Mouse (Mus musculus): ENCODE measurements at regions not wholly inside any gene's neighbourhood (a gene's known extent, or its start where the extent isn't known, plus 50 kb on each side); places are given as distances from the start of the nearest gene placed in this dataset.
A peak's percentile ranks its signal among the peaks of the same experiment; 100 is the strongest.

DNA sequence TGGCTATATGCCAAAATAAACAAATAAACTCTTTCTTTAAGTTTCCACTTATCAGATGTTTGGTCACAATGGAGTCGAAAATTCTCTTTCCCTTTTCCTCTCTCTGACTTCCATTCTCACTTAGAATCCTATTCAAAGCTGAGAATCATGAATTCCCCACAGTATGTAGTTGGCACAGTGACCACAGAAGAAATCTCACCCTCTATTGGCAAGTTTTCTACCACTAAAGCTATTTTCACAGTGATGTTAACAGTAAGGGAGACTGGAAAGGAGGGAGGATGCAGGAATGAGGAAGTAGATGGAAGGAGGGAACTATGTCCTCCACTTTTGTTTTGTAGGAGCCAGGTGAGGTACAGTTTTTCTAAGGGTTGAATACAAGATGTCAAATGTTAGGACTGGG is 431.2 kb upstream of the Tbl1xr1 start:
- Histone ChIP-seq H3K4me2 (ENCODE audit: low read length) (no peak overlapping the region), H3K4me1 (replicated peaks; ENCODE audit: control insufficient read depth, insufficient read depth, low read length) (no peaks in the 10 kb centered on the region; the same call in 1 of the 2 replicates), H3K9ac (replicated peaks; ENCODE audit: low read depth, low read length) (no peak overlapping the region), H3K27me3 (replicated peaks; ENCODE audit: control insufficient read depth, insufficient read depth, low read length) (no peaks in the 10 kb centered on the region), H3K9me3 (ENCODE audit: control insufficient read depth, low read length) (no peaks in the 10 kb centered on the region), H3K36me3 (ENCODE audit: control insufficient read depth, insufficient read depth) (no peaks in the 10 kb centered on the region), H3K27ac (ENCODE audit: low read length) (no peak overlapping the region), H3K4me3 (replicated peaks; ENCODE audit: low read length) (no peak overlapping the region)
- WGBS: 57% methylated on average over 1 of the region's 1 CpGs
- no peak for ATAC-seq

DNA sequence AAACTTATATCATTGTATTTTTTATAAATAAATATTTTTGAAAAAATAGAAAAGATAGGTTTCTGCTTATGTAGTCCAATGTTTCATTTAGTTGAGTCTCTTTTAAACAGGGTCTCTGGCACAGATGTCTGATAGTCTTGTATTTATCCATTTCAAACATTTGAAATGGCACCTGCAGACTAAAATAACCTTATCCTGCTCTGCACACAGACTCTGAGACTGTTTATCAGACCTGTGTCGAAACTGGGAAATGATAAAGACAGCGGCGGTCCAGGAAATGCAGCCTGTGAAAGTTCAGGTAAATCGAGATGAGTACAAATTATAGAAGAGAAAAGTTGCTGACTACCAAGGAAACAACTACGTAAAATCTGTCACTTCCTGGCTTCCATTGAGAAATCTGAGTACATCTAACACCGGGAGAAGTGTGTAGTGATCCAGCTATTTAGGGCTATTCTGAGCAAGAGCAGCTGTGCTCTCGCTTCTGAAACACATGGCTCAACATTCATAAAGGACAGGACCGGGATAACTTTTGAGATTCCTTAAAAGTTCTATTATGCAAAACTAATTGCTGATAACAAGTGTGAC is 426.5 kb upstream of the Tbl1xr1 start:
- Histone ChIP-seq H3K4me1 (replicated peaks; ENCODE audit: control insufficient read depth, insufficient read depth, low read length) (no peaks in the 10 kb centered on the region; the same call in 1 of the 2 replicates), H3K4me2 (ENCODE audit: low read length) (no peak overlapping the region), H3K9ac (replicated peaks; ENCODE audit: low read depth, low read length) (no peak overlapping the region), H3K27ac (ENCODE audit: low read length) (no peak overlapping the region), H3K4me3 (replicated peaks; ENCODE audit: low read length) (no peak overlapping the region), H3K27me3 (replicated peaks; ENCODE audit: control insufficient read depth, insufficient read depth, low read length) (no peaks in the 10 kb centered on the region), H3K36me3 (ENCODE audit: control insufficient read depth, insufficient read depth) (no peaks in the 10 kb centered on the region), H3K9me3 (ENCODE audit: control insufficient read depth, low read length) (no peaks in the 10 kb centered on the region)
- ATAC-seq: no peak
- WGBS: 83% methylated on average over 8 of the region's 8 CpGs

DNA sequence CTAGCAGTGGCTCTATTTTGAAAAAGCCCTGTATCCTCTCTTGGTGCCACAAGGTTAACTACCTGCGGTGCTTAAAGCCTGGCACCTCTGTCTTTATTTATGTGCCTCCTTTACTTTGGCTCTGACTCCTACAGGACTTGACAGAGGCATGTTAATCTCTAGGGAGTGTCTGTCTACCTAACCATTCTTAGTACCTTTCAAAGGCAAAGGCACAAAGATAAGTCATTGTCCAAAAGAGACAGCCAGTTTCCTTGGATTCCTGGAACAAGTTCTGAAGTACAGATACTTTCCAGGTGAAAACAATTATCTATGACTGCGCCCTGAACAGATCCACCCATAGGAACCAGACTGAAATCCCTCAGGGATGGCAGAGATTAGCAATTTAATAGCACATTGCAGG is 421.2 kb upstream of the Tbl1xr1 start:
- no peak overlapping the region for H3K4me3 ChIP-seq (replicated peaks; ENCODE audit: low read length)
- no peaks in the 10 kb centered on the region for H3K4me1 ChIP-seq (replicated peaks; ENCODE audit: control insufficient read depth, insufficient read depth, low read length)
- no peaks in the 10 kb centered on the region for H3K36me3 ChIP-seq (ENCODE audit: control insufficient read depth, insufficient read depth)
- no peak overlapping the region for H3K27ac ChIP-seq (ENCODE audit: low read length)
- no peak for ATAC-seq
- no peak overlapping the region for H3K9ac ChIP-seq (replicated peaks; ENCODE audit: low read depth, low read length)
- WGBS: 87% methylated on average over 2 of the region's 2 CpGs
- H3K27me3 ChIP-seq (replicated peaks; ENCODE audit: control insufficient read depth, insufficient read depth, low read length): no peaks in the 10 kb centered on the region
- H3K9me3 ChIP-seq (ENCODE audit: control insufficient read depth, low read length): peaks cover 4% of the 10 kb centered on the region; the same call in 1 of the 2 replicates
- H3K4me2 ChIP-seq (ENCODE audit: low read length): no peak overlapping the region

DNA sequence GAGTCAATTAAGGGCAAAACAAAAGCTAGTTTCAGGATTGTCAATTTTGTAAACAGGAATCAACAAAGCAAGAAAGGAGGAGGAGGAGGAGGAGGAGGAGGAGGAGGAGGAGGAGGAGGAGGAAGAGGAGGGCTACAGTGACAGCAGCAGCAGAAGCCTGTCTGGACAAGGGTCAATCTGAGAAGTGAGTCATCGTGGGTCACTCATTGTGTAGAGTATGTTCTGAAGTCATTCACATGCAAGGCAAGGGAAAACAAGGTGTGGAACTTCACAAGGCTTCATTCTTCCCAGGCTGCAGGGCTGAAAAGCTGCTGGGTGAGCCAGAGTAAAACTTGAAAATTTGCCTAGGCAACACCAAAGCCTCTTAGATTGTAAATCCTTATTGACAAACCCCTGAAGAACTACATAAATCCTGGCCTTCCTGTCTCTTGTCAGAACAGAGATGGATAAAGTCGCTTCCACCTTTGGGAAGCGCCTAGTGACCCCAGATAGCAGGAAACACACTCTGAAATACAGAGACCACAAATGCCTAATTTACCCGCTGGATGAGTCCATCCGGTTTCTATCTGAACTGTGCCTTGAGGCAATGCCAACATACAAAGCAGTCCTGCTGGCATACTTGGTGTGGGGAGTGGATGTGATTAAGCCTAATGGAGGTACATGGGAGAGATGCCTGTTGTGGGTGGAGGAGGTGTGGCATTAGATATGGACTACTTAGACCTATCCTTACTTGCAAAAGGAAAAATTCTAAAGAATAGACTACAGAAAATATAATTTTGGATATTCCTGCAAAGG is 408.9 kb upstream of the Tbl1xr1 start:
- ATAC-seq: 0 out of 2 replicates have a peak, but pooled peaks have one; percentile 43

DNA sequence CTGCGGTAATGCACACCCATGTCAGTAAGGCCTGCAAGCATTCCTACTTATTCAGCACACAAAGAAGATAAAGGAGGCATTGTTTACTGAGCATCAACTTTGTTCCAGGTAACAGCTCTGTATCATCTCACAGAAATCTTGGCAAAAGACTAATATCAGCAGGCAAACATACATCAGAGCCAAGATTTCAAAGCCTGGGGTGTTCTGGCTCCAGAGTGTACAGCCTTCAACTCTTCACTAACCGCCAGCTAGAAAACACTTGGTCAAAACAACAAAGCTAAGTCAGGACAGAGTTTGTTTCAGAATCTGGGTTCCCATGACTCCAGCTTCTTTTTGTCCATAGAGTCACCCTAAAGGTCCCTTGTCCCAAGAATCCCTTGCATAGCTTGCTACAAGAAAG is 404.6 kb upstream of the Tbl1xr1 start:
- Histone ChIP-seq H3K4me3 (replicated peaks; ENCODE audit: low read length) (no peak overlapping the region), H3K4me2 (ENCODE audit: low read length) (no peak overlapping the region), H3K9me3 (ENCODE audit: control insufficient read depth, low read length) (no peaks in the 10 kb centered on the region), H3K36me3 (ENCODE audit: control insufficient read depth, insufficient read depth) (no peaks in the 10 kb centered on the region), H3K27ac (ENCODE audit: low read length) (no peak overlapping the region), H3K9ac (replicated peaks; ENCODE audit: low read depth, low read length) (no peak overlapping the region), H3K4me1 (replicated peaks; ENCODE audit: control insufficient read depth, insufficient read depth, low read length) (0 out of 2 replicates have a peak, but pooled peaks cover 2% of the 10 kb centered on the region), H3K27me3 (replicated peaks; ENCODE audit: control insufficient read depth, insufficient read depth, low read length) (no peaks in the 10 kb centered on the region)
- peak; percentile 34; the same call in 1 of the 2 replicates for ATAC-seq
- 34% methylated on average over 2 of the region's 2 CpGs for WGBS

More for the DNA sequence above, 408.9 kb upstream of the Tbl1xr1 start:
- H3K4me3 ChIP-seq (replicated peaks; ENCODE audit: low read length): no peak overlapping the region
- H3K27ac ChIP-seq (ENCODE audit: low read length): no peak overlapping the region
- no peaks in the 10 kb centered on the region for H3K36me3 ChIP-seq (ENCODE audit: control insufficient read depth, insufficient read depth)
- H3K27me3 ChIP-seq (replicated peaks; ENCODE audit: control insufficient read depth, insufficient read depth, low read length): no peaks in the 10 kb centered on the region
- 0 out of 2 replicates have a peak, but pooled peaks cover 2% of the 10 kb centered on the region for H3K9me3 ChIP-seq (ENCODE audit: control insufficient read depth, low read length)
- H3K4me2 ChIP-seq (ENCODE audit: low read length): no peak overlapping the region
- no peak overlapping the region for H3K9ac ChIP-seq (replicated peaks; ENCODE audit: low read depth, low read length)
- 0 out of 2 replicates have a peak, but pooled peaks cover under 1% of the 10 kb centered on the region for H3K4me1 ChIP-seq (replicated peaks; ENCODE audit: control insufficient read depth, insufficient read depth, low read length)
- WGBS: 51% methylated on average over 5 of the region's 5 CpGs

DNA sequence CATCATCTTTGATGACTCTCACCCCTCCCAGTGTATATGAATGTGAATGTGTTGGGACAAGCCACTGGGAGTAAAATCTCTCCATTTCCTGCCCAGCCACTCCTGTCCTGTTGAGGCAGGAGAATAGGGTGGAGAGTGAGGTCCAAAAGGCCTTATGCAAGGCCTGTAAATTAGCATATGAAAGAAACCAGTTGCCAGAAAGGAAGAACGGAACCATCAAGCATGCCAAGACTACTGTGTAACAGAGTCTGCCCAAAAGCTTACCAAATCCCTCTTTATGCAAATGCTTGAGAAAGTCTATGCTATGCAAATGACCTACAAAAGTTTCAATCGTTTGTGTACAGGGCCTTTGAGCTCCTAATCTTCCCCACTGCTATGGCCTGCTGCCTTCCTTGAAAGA is 404.0 kb upstream of the Tbl1xr1 start:
- H3K27ac ChIP-seq (ENCODE audit: low read length): no peak overlapping the region
- WGBS: 12% methylated on average over 2 of the region's 2 CpGs
- H3K4me2 ChIP-seq (ENCODE audit: low read length): no peak overlapping the region

DNA sequence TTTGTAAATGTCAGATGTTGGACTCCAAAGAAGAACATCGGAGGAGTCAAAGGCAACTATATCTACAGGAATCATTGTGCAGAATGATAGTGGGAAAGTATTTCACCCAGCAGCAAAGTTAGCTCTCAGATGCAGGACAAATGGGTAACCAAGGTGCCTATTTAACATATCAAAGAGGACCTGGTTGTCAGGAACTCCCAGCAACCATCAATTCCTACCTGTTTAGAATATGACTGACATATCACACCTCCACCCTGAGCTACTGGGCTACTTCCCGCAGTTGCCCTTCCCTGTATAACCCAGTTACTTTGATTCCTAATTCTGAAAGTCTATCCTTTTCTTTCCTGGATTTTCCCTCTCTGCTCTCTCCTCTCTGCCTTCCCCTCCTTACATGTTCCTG is 403.0 kb upstream of the Tbl1xr1 start:
- no peak overlapping the region for H3K4me3 ChIP-seq (replicated peaks; ENCODE audit: low read length)
- no peaks in the 10 kb centered on the region for H3K27me3 ChIP-seq (replicated peaks; ENCODE audit: control insufficient read depth, insufficient read depth, low read length)
- H3K4me1 ChIP-seq (replicated peaks; ENCODE audit: control insufficient read depth, insufficient read depth, low read length): 0 out of 2 replicates have a peak, but pooled peaks cover 2% of the 10 kb centered on the region
- ATAC-seq: no peak
- H3K9me3 ChIP-seq (ENCODE audit: control insufficient read depth, low read length): no peaks in the 10 kb centered on the region
- no peak overlapping the region for H3K27ac ChIP-seq (ENCODE audit: low read length)
- H3K9ac ChIP-seq (replicated peaks; ENCODE audit: low read depth, low read length): no peak overlapping the region
- no peak overlapping the region for H3K4me2 ChIP-seq (ENCODE audit: low read length)
- 90% methylated on average over 2 of the region's 2 CpGs for WGBS
- H3K36me3 ChIP-seq (ENCODE audit: control insufficient read depth, insufficient read depth): no peaks in the 10 kb centered on the region

More for the DNA sequence above, 404.0 kb upstream of the Tbl1xr1 start:
- H3K9me3 ChIP-seq (ENCODE audit: control insufficient read depth, low read length): no peaks in the 10 kb centered on the region
- H3K9ac ChIP-seq (replicated peaks; ENCODE audit: low read depth, low read length): no peak overlapping the region
- ATAC-seq: peak; percentile 97
- no peak overlapping the region for H3K4me3 ChIP-seq (replicated peaks; ENCODE audit: low read length)
- no peaks in the 10 kb centered on the region for H3K27me3 ChIP-seq (replicated peaks; ENCODE audit: control insufficient read depth, insufficient read depth, low read length)
- H3K36me3 ChIP-seq (ENCODE audit: control insufficient read depth, insufficient read depth): no peaks in the 10 kb centered on the region
- 0 out of 2 replicates have a peak, but pooled peaks cover 2% of the 10 kb centered on the region for H3K4me1 ChIP-seq (replicated peaks; ENCODE audit: control insufficient read depth, insufficient read depth, low read length)

DNA sequence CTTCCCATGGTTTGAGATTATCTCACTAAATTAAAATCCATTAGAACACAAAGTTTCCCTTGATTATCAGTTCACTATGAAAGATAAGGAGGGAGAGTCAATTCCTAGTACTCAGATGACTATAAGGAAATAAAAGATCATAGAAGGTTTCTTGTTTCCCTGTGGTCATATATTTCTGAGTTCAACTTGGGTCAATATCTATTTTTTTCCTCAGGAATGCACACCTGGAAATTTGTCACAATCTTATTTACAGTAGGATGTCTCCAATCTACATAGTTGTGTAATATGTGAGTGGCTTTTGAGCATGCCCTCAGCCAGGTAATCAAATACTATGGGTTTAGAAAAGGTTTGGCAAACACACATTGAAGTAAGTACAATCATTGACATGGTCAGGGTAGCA is 398.2 kb upstream of the Tbl1xr1 start:
- ATAC-seq: no peak
- no peaks in the 10 kb centered on the region for H3K9me3 ChIP-seq (ENCODE audit: control insufficient read depth, low read length)
- H3K4me3 ChIP-seq (replicated peaks; ENCODE audit: low read length): no peak overlapping the region
- no peaks in the 10 kb centered on the region for H3K36me3 ChIP-seq (ENCODE audit: control insufficient read depth, insufficient read depth)
- no peak overlapping the region for H3K27ac ChIP-seq (ENCODE audit: low read length)
- no peak overlapping the region for H3K9ac ChIP-seq (replicated peaks; ENCODE audit: low read depth, low read length)
- no peaks in the 10 kb centered on the region for H3K27me3 ChIP-seq (replicated peaks; ENCODE audit: control insufficient read depth, insufficient read depth, low read length)
- H3K4me1 ChIP-seq (replicated peaks; ENCODE audit: control insufficient read depth, insufficient read depth, low read length): no peaks in the 10 kb centered on the region
- H3K4me2 ChIP-seq (ENCODE audit: low read length): no peak overlapping the region

DNA sequence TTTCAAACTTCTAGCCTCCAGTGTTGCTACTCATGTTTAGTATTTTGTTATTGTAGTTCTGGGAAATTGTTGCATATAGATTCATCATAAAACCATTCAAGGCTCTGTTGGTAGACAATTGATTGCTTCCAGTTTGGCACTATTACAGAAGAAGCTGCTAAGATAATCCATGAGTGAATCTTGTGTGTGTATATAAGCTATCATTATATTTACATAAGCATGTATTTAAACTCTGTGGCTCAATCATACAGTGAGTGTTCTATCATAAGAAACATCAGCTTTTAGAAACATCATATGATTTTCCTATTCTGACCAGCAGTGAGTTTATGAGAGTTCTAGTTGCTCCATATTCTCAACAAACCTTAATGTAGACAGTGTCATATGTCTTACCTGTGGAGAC is 397.7 kb upstream of the Tbl1xr1 start:
- H3K27me3 ChIP-seq (replicated peaks; ENCODE audit: control insufficient read depth, insufficient read depth, low read length): no peaks in the 10 kb centered on the region
- H3K27ac ChIP-seq (ENCODE audit: low read length): no peak overlapping the region
- H3K4me2 ChIP-seq (ENCODE audit: low read length): no peak overlapping the region
- no peak for ATAC-seq
- H3K36me3 ChIP-seq (ENCODE audit: control insufficient read depth, insufficient read depth): no peaks in the 10 kb centered on the region
- H3K4me3 ChIP-seq (replicated peaks; ENCODE audit: low read length): no peak overlapping the region
- no peaks in the 10 kb centered on the region for H3K4me1 ChIP-seq (replicated peaks; ENCODE audit: control insufficient read depth, insufficient read depth, low read length)
- no peaks in the 10 kb centered on the region for H3K9me3 ChIP-seq (ENCODE audit: control insufficient read depth, low read length)
- no peak overlapping the region for H3K9ac ChIP-seq (replicated peaks; ENCODE audit: low read depth, low read length)
